Mouse (Mus musculus): Measurements from ENCODE around the gene Aqr. TPM values are rescaled to one million over a fixed set of nuclear protein-coding genes. Genes with fewer than 3 reads are reported as not detected.

Aqr gene
- polyA plus RNA-seq, 1 experiment from 2014 or later = 32.0 TPM

GRCm38 (mm10) chr2:114099109-114099508 lies 87.7 kb downstream of the Aqr start:
- no peaks in the 10 kb centered on the region for H3K4me1 ChIP-seq (ENCODE audit: control insufficient read depth, insufficient read depth, low read length)
- H3K36me3 ChIP-seq (ENCODE audit: control insufficient read depth, insufficient read depth, low read length) = peaks cover 15% of the 10 kb centered on the region; the same call in 1 of the 2 replicates
- ATAC-seq = no peak
- H3K9ac ChIP-seq (ENCODE audit: low read depth, low read length) = no peak overlapping the region
- no peak overlapping the region for H3K4me2 ChIP-seq (ENCODE audit: low read length)
- H3K27me3 ChIP-seq (ENCODE audit: control insufficient read depth, insufficient read depth, low read depth, low read length) = no peaks in the 10 kb centered on the region
- H3K4me3 ChIP-seq (ENCODE audit: low read depth, low read length) = no peak overlapping the region
- no peak overlapping the region for H3K27ac ChIP-seq (ENCODE audit: low read length)
- no peaks in the 10 kb centered on the region for H3K9me3 ChIP-seq (replicated peaks; ENCODE audit: control insufficient read depth, low read length, poor library complexity, severe bottlenecking)
- WGBS = 94% methylated on average over 5 of the region's 5 CpGs

- Histone ChIP-seq H3K9me3 (replicated peaks; ENCODE audit: control insufficient read depth, low read length, poor library complexity, severe bottlenecking) (no peaks in the 10 kb centered on the region), H3K9ac (ENCODE audit: low read depth, low read length) (no peak overlapping the region), H3K4me2 (ENCODE audit: low read length) (no peak overlapping the region), H3K36me3 (ENCODE audit: control insufficient read depth, insufficient read depth, low read length) (peaks cover 12% of the 10 kb centered on the region; the same call in 1 of the 2 replicates), H3K27ac (ENCODE audit: low read length) (no peak overlapping the region), H3K4me1 (ENCODE audit: control insufficient read depth, insufficient read depth, low read length) (no peaks in the 10 kb centered on the region), H3K27me3 (ENCODE audit: control insufficient read depth, insufficient read depth, low read depth, low read length) (no peaks in the 10 kb centered on the region), H3K4me3 (ENCODE audit: low read depth, low read length) (no peak overlapping the region)
- 96% methylated on average over 4 of the region's 4 CpGs for WGBS
- no peak for ATAC-seq
These were observed 89.2 kb downstream of the Aqr start for GRCm38 (mm10) chr2:114097627-114098026.

- Histone ChIP-seq H3K4me2 (ENCODE audit: low read length) (no peak overlapping the region), H3K36me3 (ENCODE audit: control insufficient read depth, insufficient read depth, low read length) (peaks cover 12% of the 10 kb centered on the region; the same call in 1 of the 2 replicates), H3K4me1 (ENCODE audit: control insufficient read depth, insufficient read depth, low read length) (no peaks in the 10 kb centered on the region), H3K4me3 (ENCODE audit: low read depth, low read length) (no peak overlapping the region), H3K27me3 (ENCODE audit: control insufficient read depth, insufficient read depth, low read depth, low read length) (no peaks in the 10 kb centered on the region), H3K27ac (ENCODE audit: low read length) (no peak overlapping the region), H3K9ac (ENCODE audit: low read depth, low read length) (no peak overlapping the region), H3K9me3 (replicated peaks; ENCODE audit: control insufficient read depth, low read length, poor library complexity, severe bottlenecking) (no peaks in the 10 kb centered on the region)
- ATAC-seq = no peak
- 92% methylated on average over 1 of the region's 1 CpGs for whole genome bisulfite sequencing
These were observed 90.3 kb downstream of the Aqr start for GRCm38 (mm10) chr2:114096570-114096969.

- no peak overlapping the region for H3K4me2 ChIP-seq (ENCODE audit: low read length)
- WGBS = 94% methylated on average over 5 of the region's 5 CpGs
- no peaks in the 10 kb centered on the region for H3K27me3 ChIP-seq (ENCODE audit: control insufficient read depth, insufficient read depth, low read depth, low read length)
- no peak overlapping the region for H3K4me3 ChIP-seq (ENCODE audit: low read depth, low read length)
- H3K4me1 ChIP-seq (ENCODE audit: control insufficient read depth, insufficient read depth, low read length) = no peaks in the 10 kb centered on the region
- peaks cover 3% of the 10 kb centered on the region; the same call in 1 of the 2 replicates for H3K36me3 ChIP-seq (ENCODE audit: control insufficient read depth, insufficient read depth, low read length)
- H3K9ac ChIP-seq (ENCODE audit: low read depth, low read length) = no peak overlapping the region
- no peak for ATAC-seq
- H3K9me3 ChIP-seq (replicated peaks; ENCODE audit: control insufficient read depth, low read length, poor library complexity, severe bottlenecking) = no peaks in the 10 kb centered on the region
- H3K27ac ChIP-seq (ENCODE audit: low read length) = no peak overlapping the region
These were observed 91.5 kb downstream of the Aqr start for GRCm38 (mm10) chr2:114095348-114095747.

- Histone ChIP-seq H3K4me2 (ENCODE audit: low read length) (no peak overlapping the region), H3K36me3 (ENCODE audit: control insufficient read depth, insufficient read depth, low read length) (0 out of 2 replicates have a peak, but pooled peaks cover 3% of the 10 kb centered on the region), H3K4me1 (ENCODE audit: control insufficient read depth, insufficient read depth, low read length) (no peaks in the 10 kb centered on the region), H3K4me3 (ENCODE audit: low read depth, low read length) (no peak overlapping the region), H3K9me3 (replicated peaks; ENCODE audit: control insufficient read depth, low read length, poor library complexity, severe bottlenecking) (no peaks in the 10 kb centered on the region), H3K27ac (ENCODE audit: low read length) (no peak overlapping the region), H3K27me3 (ENCODE audit: control insufficient read depth, insufficient read depth, low read depth, low read length) (no peaks in the 10 kb centered on the region), H3K9ac (ENCODE audit: low read depth, low read length) (no peak overlapping the region)
- ATAC-seq = no peak
- WGBS = 100% methylated on average over 1 of the region's 1 CpGs
These were observed 92.1 kb downstream of the Aqr start for GRCm38 (mm10) chr2:114094696-114095095.

GRCm38 (mm10) chr2:114093577-114093976 lies 93.2 kb downstream of the Aqr start:
- 72% methylated on average over 9 of the region's 9 CpGs for WGBS
- Histone ChIP-seq H3K27me3 (ENCODE audit: control insufficient read depth, insufficient read depth, low read depth, low read length) (no peaks in the 10 kb centered on the region), H3K9ac (ENCODE audit: low read depth, low read length) (no peak overlapping the region), H3K4me1 (ENCODE audit: control insufficient read depth, insufficient read depth, low read length) (no peaks in the 10 kb centered on the region), H3K4me3 (ENCODE audit: low read depth, low read length) (no peak overlapping the region), H3K36me3 (ENCODE audit: control insufficient read depth, insufficient read depth, low read length) (0 out of 2 replicates have a peak, but pooled peaks cover 3% of the 10 kb centered on the region), H3K9me3 (replicated peaks; ENCODE audit: control insufficient read depth, low read length, poor library complexity, severe bottlenecking) (no peaks in the 10 kb centered on the region), H3K27ac (ENCODE audit: low read length) (no peak overlapping the region), H3K4me2 (ENCODE audit: low read length) (no peak overlapping the region)
- no peak for ATAC-seq

- Histone ChIP-seq H3K4me3 (ENCODE audit: low read depth, low read length) (no peak overlapping the region), H3K9ac (ENCODE audit: low read depth, low read length) (no peak overlapping the region), H3K27me3 (ENCODE audit: control insufficient read depth, insufficient read depth, low read depth, low read length) (no peaks in the 10 kb centered on the region), H3K4me1 (ENCODE audit: control insufficient read depth, insufficient read depth, low read length) (no peaks in the 10 kb centered on the region), H3K4me2 (ENCODE audit: low read length) (no peak overlapping the region), H3K9me3 (replicated peaks; ENCODE audit: control insufficient read depth, low read length, poor library complexity, severe bottlenecking) (no peaks in the 10 kb centered on the region), H3K36me3 (ENCODE audit: control insufficient read depth, insufficient read depth, low read length) (no peaks in the 10 kb centered on the region), H3K27ac (ENCODE audit: low read length) (no peak overlapping the region)
- ATAC-seq = no peak
- WGBS = 91% methylated on average over 3 of the region's 3 CpGs
These were observed 97.0 kb downstream of the Aqr start for GRCm38 (mm10) chr2:114089862-114090261.

GRCm38 (mm10) chr2:114087271-114087670 lies 99.6 kb downstream of the Aqr start:
- ATAC-seq = no peak
- no peak overlapping the region for H3K4me3 ChIP-seq (ENCODE audit: low read depth, low read length)
- no peaks in the 10 kb centered on the region for H3K36me3 ChIP-seq (ENCODE audit: control insufficient read depth, insufficient read depth, low read length)
- H3K27ac ChIP-seq (ENCODE audit: low read length) = no peak overlapping the region
- no peaks in the 10 kb centered on the region for H3K27me3 ChIP-seq (ENCODE audit: control insufficient read depth, insufficient read depth, low read depth, low read length)
- H3K4me1 ChIP-seq (ENCODE audit: control insufficient read depth, insufficient read depth, low read length) = no peaks in the 10 kb centered on the region
- 75% methylated on average over 1 of the region's 1 CpGs for WGBS
- no peaks in the 10 kb centered on the region for H3K9me3 ChIP-seq (replicated peaks; ENCODE audit: control insufficient read depth, low read length, poor library complexity, severe bottlenecking)
- H3K9ac ChIP-seq (ENCODE audit: low read depth, low read length) = no peak overlapping the region
- H3K4me2 ChIP-seq (ENCODE audit: low read length) = no peak overlapping the region

- Histone ChIP-seq H3K27ac (ENCODE audit: low read length) (no peak overlapping the region), H3K4me3 (ENCODE audit: low read depth, low read length) (no peak overlapping the region), H3K27me3 (ENCODE audit: control insufficient read depth, insufficient read depth, low read depth, low read length) (no peaks in the 10 kb centered on the region), H3K4me2 (ENCODE audit: low read length) (no peak overlapping the region), H3K9ac (ENCODE audit: low read depth, low read length) (no peak overlapping the region), H3K4me1 (ENCODE audit: control insufficient read depth, insufficient read depth, low read length) (no peaks in the 10 kb centered on the region), H3K9me3 (replicated peaks; ENCODE audit: control insufficient read depth, low read length, poor library complexity, severe bottlenecking) (no peaks in the 10 kb centered on the region), H3K36me3 (ENCODE audit: control insufficient read depth, insufficient read depth, low read length) (no peaks in the 10 kb centered on the region)
- no peak for ATAC-seq
- WGBS = 92% methylated on average over 2 of the region's 2 CpGs
These were observed 114.9 kb downstream of the Aqr start for GRCm38 (mm10) chr2:114071876-114072275.

All from midbrain, embryonic 16.5 days (tissue).